Mouse (Mus musculus) stomach, embryonic 14.5 days (tissue): ENCODE data around the gene Wfdc18. TPM values are rescaled to one million over a fixed set of nuclear protein-coding genes. Genes with fewer than 3 reads are reported as not detected.

Experiments used
- ATAC-seq: fragments of 200-750 bp; cut with Nextera tagmentation; 2 replicates; pipeline ENCODE4 v1.8.0; 2017; ENCODE audit warnings: low read depth, moderate TSS enrichment; ENCODE audit not compliant: insufficient number of reproducible peaks, insufficient read depth, low FRiP score
- H3K27ac ChIP-seq: fragments of 300-500 bp; sonication (generic); 2 replicates; pipeline ENCODE4 v1.5.1; 2014; ENCODE audit warnings: mild to moderate bottlenecking, low read length, moderate library complexity, mixed read lengths
- H3K27me3 ChIP-seq: fragments of 300-500 bp; sonication (generic); 2 replicates; pipeline ENCODE4 v1.6.1; 2014; ENCODE audit warnings: low read length, control low read depth, mixed read lengths; ENCODE audit not compliant: control insufficient read depth, insufficient read depth
- H3K36me3 ChIP-seq: fragments of 300-500 bp; sonication (generic); 2 replicates; pipeline ENCODE4 v1.6.1; 2014; ENCODE audit warnings: mild to moderate bottlenecking, control low read depth, low read length, moderate library complexity, mixed read lengths; ENCODE audit not compliant: control insufficient read depth, insufficient read depth
- H3K4me1 ChIP-seq: fragments of 300-500 bp; sonication (generic); 2 replicates; pipeline ENCODE4 v1.6.1; 2014; ENCODE audit warnings: low read length, control low read depth, mixed read lengths; ENCODE audit not compliant: control insufficient read depth, insufficient read depth
- H3K4me2 ChIP-seq: fragments of 300-500 bp; sonication (generic); replicated peaks from 2 replicates; pipeline ENCODE4 v1.6.1; 2014; ENCODE audit warnings: low read depth, low read length, control low read depth
- H3K4me3 ChIP-seq: fragments of 300-500 bp; sonication (generic); 2 replicates; pipeline ENCODE4 v1.5.1; 2014; ENCODE audit warnings: low read depth, low read length, control low read depth
- H3K9ac ChIP-seq: fragments of 300-500 bp; sonication (generic); replicated peaks from 2 replicates; pipeline ENCODE4 v1.6.1; 2014; ENCODE audit warnings: low read depth, mild to moderate bottlenecking, control low read depth, low read length, moderate library complexity, mixed read lengths
- H3K9me3 ChIP-seq: fragments of 300-500 bp; sonication (generic); 2 replicates; pipeline ENCODE4 v1.6.1; 2016; ENCODE audit warnings: low read depth, low read length, control low read depth; ENCODE audit not compliant: control insufficient read depth
- WGBS: fragments of 180-500 bp; shearing (Covaris S2); extraction: QIAGEN DNeasy Blood & Tissue Kit; methylation state at CpG from one replicate; pipeline ENCODE4 v1.1.7; 2014; 5-methylcytosine and 5-hydroxymethylcytosine counted together
- polyA plus RNA-seq: library from polyadenylated mRNA; unstranded; fragments of >200 nt; fragmentation: Nextera tagmentation; extraction: Ambion mirVana; gene quantifications from 2 replicates; pipeline ENCODE4 v1.2.1, GENCODE M21; 2014

Wfdc18 gene
- polyA plus RNA-seq, 1 experiment from 2014 or later, result 0.54 TPM

DNA sequence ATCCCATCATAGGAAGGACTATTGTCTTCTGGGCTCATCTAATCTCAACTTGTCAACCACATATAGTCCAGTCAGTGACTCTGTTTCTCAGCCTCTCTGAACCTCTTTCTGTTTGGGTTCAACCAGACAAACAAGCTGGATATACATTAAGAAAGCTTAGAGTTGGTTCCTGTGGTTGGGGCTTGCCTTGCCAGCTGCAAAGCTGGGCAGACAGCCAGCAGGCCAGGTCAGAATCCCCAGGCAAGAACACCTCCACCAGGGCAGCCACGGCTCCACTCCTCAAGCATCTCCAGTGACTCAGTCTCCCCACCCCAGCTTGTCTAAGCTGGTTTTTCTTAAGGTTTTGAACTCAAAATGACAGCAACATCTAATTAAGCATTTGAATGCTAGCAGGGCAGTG, 3.9 kb downstream of the Wfdc18 start:
- Histone ChIP-seq H3K27ac (no peak overlapping the region), H3K9ac (no peak overlapping the region), H3K4me2 (no peak overlapping the region), H3K4me1 (no peaks in the 10 kb centered on the region), H3K36me3 (no peaks in the 10 kb centered on the region), H3K27me3 (no peaks in the 10 kb centered on the region), H3K9me3 (no peaks in the 10 kb centered on the region), H3K4me3 (no peak overlapping the region)
- no peak for ATAC-seq
- 83% methylated on average over 1 of the region's 1 CpGs for WGBS

DNA sequence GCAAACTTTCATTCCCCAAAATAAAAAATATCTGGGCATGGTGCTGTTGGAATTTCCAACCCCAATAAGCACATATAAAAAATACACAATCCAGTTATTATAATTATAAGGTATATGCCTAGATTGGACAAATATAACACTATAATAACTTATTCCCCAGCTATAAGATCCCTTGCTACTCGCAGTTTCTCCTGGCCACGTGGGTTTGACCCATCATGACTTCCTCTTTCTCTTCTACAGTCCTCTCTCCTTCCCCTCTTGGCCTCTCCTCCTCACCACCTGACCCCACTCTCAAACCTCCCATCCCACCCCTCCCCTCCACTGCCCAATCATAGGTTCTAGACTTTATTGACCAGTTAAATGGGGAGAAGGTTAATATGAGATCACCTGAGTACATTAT, 5.1 kb downstream of the Wfdc18 start:
- Histone ChIP-seq H3K36me3 (no peaks in the 10 kb centered on the region), H3K4me1 (no peaks in the 10 kb centered on the region), H3K27ac (no peak overlapping the region), H3K27me3 (no peaks in the 10 kb centered on the region), H3K9me3 (no peaks in the 10 kb centered on the region), H3K4me2 (no peak overlapping the region), H3K9ac (no peak overlapping the region), H3K4me3 (no peak overlapping the region)
- ATAC-seq, result no peak
- 79% methylated on average over 2 of the region's 2 CpGs for WGBS

DNA sequence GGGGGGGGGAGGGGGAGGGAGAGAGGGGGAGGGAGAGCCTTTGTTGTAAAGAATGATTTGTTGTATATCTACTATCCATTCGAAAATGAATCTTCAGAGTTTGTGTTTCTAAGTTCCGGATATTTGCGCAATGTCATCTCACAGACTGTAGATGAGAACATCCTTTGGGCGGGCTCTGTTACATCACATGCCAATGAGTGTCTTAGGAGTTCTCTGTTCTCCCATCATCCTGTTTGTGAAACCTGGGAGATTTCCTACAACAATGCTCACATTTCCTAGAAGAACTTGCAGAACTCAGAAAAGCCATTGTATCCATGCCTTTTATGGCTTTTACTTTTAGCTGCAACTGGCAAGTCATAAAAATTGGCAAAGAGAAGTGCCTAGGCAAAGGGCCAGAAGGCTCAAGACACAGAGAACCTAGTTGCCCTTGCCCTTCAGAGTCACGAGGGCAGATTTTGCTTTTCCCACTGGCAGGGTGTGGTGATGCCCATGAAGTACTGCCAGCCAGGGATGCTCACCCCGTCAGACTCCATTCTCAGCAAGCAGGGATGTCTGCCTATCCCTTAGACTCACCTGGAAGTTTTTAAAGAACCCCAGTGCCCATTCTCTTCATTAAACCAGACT, 8.3 kb downstream of the Wfdc18 start:
- Histone ChIP-seq H3K9ac (no peak overlapping the region), H3K36me3 (no peaks in the 10 kb centered on the region), H3K27ac (no peak overlapping the region), H3K9me3 (no peaks in the 10 kb centered on the region), H3K4me1 (no peaks in the 10 kb centered on the region), H3K27me3 (no peaks in the 10 kb centered on the region), H3K4me2 (no peak overlapping the region), H3K4me3 (no peak overlapping the region)
- 79% methylated on average over 6 of the region's 6 CpGs for WGBS
- no peak for ATAC-seq

DNA sequence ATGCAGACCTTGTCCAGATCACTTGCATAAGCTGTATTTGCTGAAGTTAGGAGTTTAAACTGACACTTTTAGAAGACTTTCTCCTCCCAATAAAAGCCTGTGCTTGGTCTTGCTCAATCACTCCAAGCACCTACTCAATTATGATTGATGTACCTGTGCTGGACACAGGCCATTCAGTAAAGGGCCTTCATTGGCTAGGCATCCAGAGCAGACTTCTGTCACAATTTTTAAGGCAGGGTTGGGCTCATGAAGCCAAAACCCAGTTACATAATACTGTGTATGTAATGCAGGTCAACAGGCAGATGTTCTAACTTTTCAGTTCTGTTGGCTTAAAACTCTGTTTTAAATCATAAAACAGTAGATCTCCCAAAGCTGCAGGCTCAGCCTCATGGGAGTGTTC, 12.0 kb downstream of the Wfdc18 start:
- no peak overlapping the region for H3K4me3 ChIP-seq
- no peaks in the 10 kb centered on the region for H3K36me3 ChIP-seq
- ATAC-seq, result no peak
- no peak overlapping the region for H3K9ac ChIP-seq
- no peaks in the 10 kb centered on the region for H3K9me3 ChIP-seq
- H3K27ac ChIP-seq, result no peak overlapping the region
- H3K4me1 ChIP-seq, result no peaks in the 10 kb centered on the region
- H3K4me2 ChIP-seq, result no peak overlapping the region
- no peaks in the 10 kb centered on the region for H3K27me3 ChIP-seq

DNA sequence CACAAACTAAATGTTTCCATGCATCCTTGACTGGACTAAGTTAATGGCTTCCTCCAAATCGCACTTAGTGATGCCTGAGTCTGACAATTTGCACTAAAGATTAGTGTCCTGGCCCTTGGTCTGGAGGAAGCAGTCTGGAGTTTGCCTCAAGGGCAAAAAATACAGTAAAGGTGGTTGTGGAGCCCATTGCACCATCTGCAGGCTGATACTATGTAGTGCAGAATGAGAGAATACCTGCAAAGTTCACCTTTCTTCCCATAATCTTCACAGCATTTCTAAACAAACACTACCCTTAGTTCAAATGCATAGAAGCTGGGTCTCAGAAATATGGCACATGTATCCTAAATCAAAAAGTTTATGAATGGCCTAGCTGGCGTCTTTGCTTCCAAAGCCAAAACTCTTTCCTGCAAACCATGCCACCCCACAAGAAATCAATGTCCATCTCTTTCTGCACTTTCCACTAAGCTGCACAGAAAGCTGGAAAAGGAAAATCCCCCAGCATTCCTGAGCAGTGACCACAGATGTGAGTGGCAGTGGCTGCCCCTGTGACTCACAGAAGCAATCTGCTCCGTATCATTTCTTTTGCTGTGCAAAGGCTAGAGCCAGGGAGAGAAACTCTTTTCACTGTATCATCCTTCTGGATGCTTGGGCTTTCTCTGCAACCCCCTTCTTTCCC, 20.1 kb downstream of the Wfdc18 start:
- Histone ChIP-seq H3K9ac (no peak overlapping the region), H3K27ac (no peak overlapping the region), H3K27me3 (no peaks in the 10 kb centered on the region), H3K4me1 (no peaks in the 10 kb centered on the region), H3K4me2 (no peak overlapping the region), H3K36me3 (no peaks in the 10 kb centered on the region), H3K9me3 (no peaks in the 10 kb centered on the region), H3K4me3 (no peak overlapping the region)
- no peak for ATAC-seq
- 49% methylated on average over 3 of the region's 3 CpGs for WGBS

DNA sequence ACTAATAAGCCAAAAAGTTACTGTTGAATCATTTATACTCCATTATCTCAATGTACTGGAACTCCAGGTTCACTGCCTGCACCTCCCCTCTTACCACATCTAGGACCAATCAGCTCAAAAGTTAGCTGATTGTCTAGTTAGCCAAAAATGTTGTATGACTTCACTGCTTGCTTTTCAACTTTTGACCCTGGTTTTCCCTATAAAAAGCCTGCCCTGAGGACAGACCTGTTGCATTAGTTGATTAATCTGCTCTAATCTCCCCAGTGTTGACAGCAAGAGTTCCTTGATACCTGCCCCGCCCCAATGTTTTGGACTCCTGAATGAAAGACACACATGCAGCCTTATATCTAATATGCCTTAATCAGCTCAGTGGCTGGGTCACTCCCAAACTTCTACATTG, 22.3 kb downstream of the Wfdc18 start:
- H3K9ac ChIP-seq, result no peak overlapping the region
- H3K4me1 ChIP-seq, result no peaks in the 10 kb centered on the region
- no peak overlapping the region for H3K4me3 ChIP-seq
- ATAC-seq, result no peak
- no peaks in the 10 kb centered on the region for H3K9me3 ChIP-seq
- no peaks in the 10 kb centered on the region for H3K36me3 ChIP-seq
- H3K27me3 ChIP-seq, result no peaks in the 10 kb centered on the region
- WGBS, result 85% methylated on average over 1 of the region's 1 CpGs
- H3K4me2 ChIP-seq, result no peak overlapping the region
- no peak overlapping the region for H3K27ac ChIP-seq

DNA sequence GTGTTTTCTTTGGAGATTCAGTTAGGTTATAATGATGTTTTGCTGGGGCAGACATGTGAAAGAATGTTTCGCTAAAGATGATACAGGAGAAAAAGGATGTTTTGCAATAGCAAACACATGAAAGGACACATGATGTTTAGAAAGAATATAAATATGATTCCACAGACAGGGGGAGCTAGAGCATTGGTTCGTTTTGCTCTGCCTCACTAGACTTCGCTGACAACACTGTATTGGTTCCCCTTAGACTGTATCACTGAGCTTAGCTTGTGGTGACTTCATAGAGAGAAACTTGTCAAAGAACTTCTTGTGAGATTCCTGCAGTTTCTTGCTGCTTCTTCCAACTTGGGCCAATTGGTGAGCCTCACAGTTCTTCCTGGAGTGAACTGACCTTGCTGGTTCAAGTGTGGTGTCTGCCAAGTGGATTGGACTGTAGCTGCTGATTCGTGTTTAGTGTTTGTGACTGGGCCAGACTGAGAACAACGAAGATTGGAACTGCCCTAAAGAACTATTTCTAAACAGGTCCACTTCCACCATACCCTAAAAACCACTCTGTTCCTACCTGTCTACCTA, 24.3 kb downstream of the Wfdc18 start:
- Histone ChIP-seq H3K27me3 (no peaks in the 10 kb centered on the region), H3K27ac (no peak overlapping the region), H3K36me3 (no peaks in the 10 kb centered on the region), H3K4me2 (no peak overlapping the region), H3K4me1 (no peaks in the 10 kb centered on the region), H3K9me3 (no peaks in the 10 kb centered on the region), H3K9ac (no peak overlapping the region), H3K4me3 (no peak overlapping the region)
- no peak for ATAC-seq
- 77% methylated on average over 5 of the region's 5 CpGs for WGBS

DNA sequence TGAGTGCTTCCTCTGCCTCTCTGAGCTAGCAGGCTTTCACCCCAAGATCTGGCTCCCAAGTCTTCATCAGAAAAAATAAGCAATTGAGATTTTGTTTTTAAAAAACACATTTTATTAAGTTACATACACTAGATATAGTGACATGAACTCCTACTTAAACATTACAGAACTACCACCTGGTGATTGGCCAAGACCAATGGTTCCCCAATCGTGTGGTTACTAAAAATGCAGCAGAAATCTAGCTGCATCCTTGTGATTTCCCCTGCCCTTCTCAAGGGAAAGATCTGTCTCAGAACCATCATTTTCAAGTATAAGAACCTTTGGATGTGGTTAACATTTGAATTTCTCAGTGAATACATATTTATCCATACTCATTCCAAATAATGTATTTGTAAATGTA, 25.4 kb downstream of the Wfdc18 start:
- H3K27ac ChIP-seq, result no peak overlapping the region
- H3K9ac ChIP-seq, result no peak overlapping the region
- 82% methylated on average over 1 of the region's 1 CpGs for WGBS

More for the DNA sequence above, 25.4 kb downstream of the Wfdc18 start:
- Histone ChIP-seq H3K4me2 (no peak overlapping the region), H3K27me3 (no peaks in the 10 kb centered on the region), H3K4me1 (no peaks in the 10 kb centered on the region), H3K36me3 (no peaks in the 10 kb centered on the region), H3K4me3 (no peak overlapping the region), H3K9me3 (no peaks in the 10 kb centered on the region)
- ATAC-seq, result no peak
